Mouse (Mus musculus): ENCODE data around the gene Cdc37l1. TPM values are rescaled to one million over a fixed set of nuclear protein-coding genes. Genes with fewer than 3 reads are reported as not detected.

Cdc37l1 gene
- polyA plus RNA-seq, 1 experiment: 32.0 TPM

DNA sequence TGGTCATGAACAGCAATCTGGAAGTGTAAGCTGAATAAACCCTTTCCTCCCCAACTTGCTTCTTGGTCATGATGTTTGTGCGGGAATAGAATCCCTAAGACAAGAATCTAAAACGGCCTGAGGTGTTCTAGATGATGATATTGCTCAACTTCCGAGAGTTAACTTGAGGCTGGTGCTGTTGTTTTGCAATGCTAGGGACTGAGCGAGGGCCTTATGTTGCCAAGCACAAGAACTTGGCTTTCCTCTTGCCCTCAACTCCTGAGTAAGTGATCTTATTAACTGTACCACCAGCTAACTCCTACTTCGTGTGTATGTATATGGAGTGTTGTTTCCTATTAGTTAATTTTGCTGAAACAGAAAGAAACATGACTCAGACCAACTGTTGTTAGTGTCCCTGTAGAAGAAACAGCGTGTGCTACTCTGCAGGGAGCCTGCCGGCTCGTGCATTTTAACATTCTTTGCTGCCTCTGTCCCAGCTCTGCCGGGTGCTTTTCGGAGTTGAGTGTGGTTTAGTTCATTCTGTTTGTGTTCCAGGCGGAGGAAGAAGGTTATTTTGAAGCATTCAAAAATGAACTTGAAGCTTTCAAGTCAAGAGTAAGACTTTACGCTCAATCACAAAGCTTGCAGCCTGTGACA is 21.3 kb downstream of the Cdc37l1 start:
- no peak overlapping the region for H3K27ac ChIP-seq (ENCODE audit: control insufficient read depth, insufficient read depth, low read depth, low read length, poor library complexity)
- no peak overlapping the region for H3K4me3 ChIP-seq (replicated peaks; ENCODE audit: control insufficient read depth, low read depth, low read length)
- no peaks in the 10 kb centered on the region; the same call in 1 of the 2 replicates for H3K4me1 ChIP-seq (ENCODE audit: control insufficient read depth, insufficient read depth, low read length)
- 62% methylated on average over 12 of the region's 12 CpGs for WGBS
- TF ChIP-seq POLR2A (IDR thresholded peaks at IDR 0.05; ENCODE audit: borderline replicate concordance, control insufficient read depth, low read depth, low read length): no peak

GRCm38 (mm10) chr19:29014466-29015055 is 24.4 kb downstream of the Cdc37l1 start:
- TF ChIP-seq CTCF (IDR thresholded peaks at IDR 0.05; ENCODE audit: control insufficient read depth, insufficient read depth, low read length): no peak
- H3K4me1 ChIP-seq (ENCODE audit: control insufficient read depth, insufficient read depth, low read length): no peaks in the 10 kb centered on the region; the same call in 1 of the 2 replicates
- H3K27ac ChIP-seq (ENCODE audit: control insufficient read depth, insufficient read depth, low read depth, low read length, poor library complexity): no peak overlapping the region
- 85% methylated on average over 5 of the region's 5 CpGs for WGBS
- H3K4me3 ChIP-seq (replicated peaks; ENCODE audit: control insufficient read depth, low read depth, low read length): no peak overlapping the region

- no peak for TF ChIP-seq CTCF (IDR thresholded peaks at IDR 0.05; ENCODE audit: control insufficient read depth, insufficient read depth, low read length)
- TF ChIP-seq POLR2A (IDR thresholded peaks at IDR 0.05; ENCODE audit: borderline replicate concordance, control insufficient read depth, low read depth, low read length): no peak
- Histone ChIP-seq H3K27ac (ENCODE audit: control insufficient read depth, insufficient read depth, low read depth, low read length, poor library complexity) (no peak overlapping the region), H3K4me3 (replicated peaks; ENCODE audit: control insufficient read depth, low read depth, low read length) (no peak overlapping the region), H3K4me1 (ENCODE audit: control insufficient read depth, insufficient read depth, low read length) (no peaks in the 10 kb centered on the region; the same call in 1 of the 2 replicates)
- WGBS: 80% methylated on average over 8 of the region's 8 CpGs
Measured at GRCm38 (mm10) chr19:29015410-29016203, 25.5 kb downstream of the Cdc37l1 start.

- 87% methylated on average over 5 of the region's 5 CpGs for WGBS
- no peak overlapping the region for H3K27ac ChIP-seq (ENCODE audit: control insufficient read depth, insufficient read depth, low read depth, low read length, poor library complexity)
- H3K4me1 ChIP-seq (ENCODE audit: control insufficient read depth, insufficient read depth, low read length): no peaks in the 10 kb centered on the region
- no peak for TF ChIP-seq POLR2A (IDR thresholded peaks at IDR 0.05; ENCODE audit: borderline replicate concordance, control insufficient read depth, low read depth, low read length)
- no peak for TF ChIP-seq CTCF (IDR thresholded peaks at IDR 0.05; ENCODE audit: control insufficient read depth, insufficient read depth, low read length)
- H3K4me3 ChIP-seq (replicated peaks; ENCODE audit: control insufficient read depth, low read depth, low read length): no peak overlapping the region
Measured at GRCm38 (mm10) chr19:29016204-29016765, 26.1 kb downstream of the Cdc37l1 start.

DNA sequence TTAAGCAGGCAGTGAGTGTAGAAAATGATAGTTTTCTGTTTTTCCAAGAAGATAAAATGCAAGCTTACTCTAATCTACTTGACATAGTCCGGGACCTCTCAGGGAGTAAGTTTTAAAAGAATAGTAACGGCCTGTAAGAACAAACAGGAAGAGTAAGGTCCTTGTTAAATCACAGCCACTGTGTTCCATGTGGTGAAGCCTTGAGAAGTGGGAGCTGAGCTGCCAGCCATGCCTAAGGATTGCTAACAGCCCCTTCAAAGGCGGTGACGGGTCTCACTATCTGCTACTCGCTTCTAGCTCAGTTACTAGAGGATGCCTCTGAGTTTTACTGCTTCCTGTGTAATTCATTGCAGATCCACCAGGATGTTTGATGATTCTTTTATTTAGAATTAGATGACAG is 26.6 kb downstream of the Cdc37l1 start:
- Histone ChIP-seq H3K27ac (ENCODE audit: control insufficient read depth, insufficient read depth, low read depth, low read length, poor library complexity) (no peak overlapping the region), H3K4me3 (replicated peaks; ENCODE audit: control insufficient read depth, low read depth, low read length) (no peak overlapping the region), H3K4me1 (ENCODE audit: control insufficient read depth, insufficient read depth, low read length) (no peaks in the 10 kb centered on the region)
- no peak for TF ChIP-seq POLR2A (IDR thresholded peaks at IDR 0.05; ENCODE audit: borderline replicate concordance, control insufficient read depth, low read depth, low read length)
- TF ChIP-seq CTCF (IDR thresholded peaks at IDR 0.05; ENCODE audit: control insufficient read depth, insufficient read depth, low read length): no peak
- 86% methylated on average over 5 of the region's 5 CpGs for WGBS

- no peaks in the 10 kb centered on the region for H3K4me1 ChIP-seq (ENCODE audit: control insufficient read depth, insufficient read depth, low read length)
- 82% methylated on average over 3 of the region's 3 CpGs for WGBS
- TF ChIP-seq POLR2A (IDR thresholded peaks at IDR 0.05; ENCODE audit: borderline replicate concordance, control insufficient read depth, low read depth, low read length) (no peak), CTCF (IDR thresholded peaks at IDR 0.05; ENCODE audit: control insufficient read depth, insufficient read depth, low read length) (peak; percentile 47; the same call in 1 of the 2 replicates)
Measured at GRCm38 (mm10) chr19:29019647-29020046, 29.5 kb downstream of the Cdc37l1 start.

GRCm38 (mm10) chr19:29021754-29022345 is 31.7 kb downstream of the Cdc37l1 start:
- H3K27ac ChIP-seq (ENCODE audit: control insufficient read depth, insufficient read depth, low read depth, low read length, poor library complexity): no peak overlapping the region
- 88% methylated on average over 7 of the region's 7 CpGs for WGBS
- TF ChIP-seq CTCF (IDR thresholded peaks at IDR 0.05; ENCODE audit: control insufficient read depth, insufficient read depth, low read length): no peak
- no peaks in the 10 kb centered on the region for H3K4me1 ChIP-seq (ENCODE audit: control insufficient read depth, insufficient read depth, low read length)
- H3K4me3 ChIP-seq (replicated peaks; ENCODE audit: control insufficient read depth, low read depth, low read length): no peak overlapping the region

More at GRCm38 (mm10) chr19:29019647-29020046, 29.5 kb downstream of the Cdc37l1 start:
- no peak overlapping the region for H3K27ac ChIP-seq (ENCODE audit: control insufficient read depth, insufficient read depth, low read depth, low read length, poor library complexity)
- H3K4me3 ChIP-seq (replicated peaks; ENCODE audit: control insufficient read depth, low read depth, low read length): no peak overlapping the region

- H3K27ac ChIP-seq (ENCODE audit: control insufficient read depth, insufficient read depth, low read depth, low read length, poor library complexity): no peak overlapping the region
- TF ChIP-seq CTCF (IDR thresholded peaks at IDR 0.05; ENCODE audit: control insufficient read depth, insufficient read depth, low read length): no peak
- TF ChIP-seq POLR2A (IDR thresholded peaks at IDR 0.05; ENCODE audit: borderline replicate concordance, control insufficient read depth, low read depth, low read length): no peak
- no peak overlapping the region for H3K4me3 ChIP-seq (replicated peaks; ENCODE audit: control insufficient read depth, low read depth, low read length)
- no peaks in the 10 kb centered on the region for H3K4me1 ChIP-seq (ENCODE audit: control insufficient read depth, insufficient read depth, low read length)
- WGBS: 68% methylated on average over 11 of the region's 11 CpGs
Measured at GRCm38 (mm10) chr19:29024391-29024947, 34.3 kb downstream of the Cdc37l1 start.

Data from bone marrow, adult 2 months (tissue).